Mouse (Mus musculus): ENCODE data around the gene Gm17657.

GRCm38 (mm10) chr17:29484431-29484830 lies 65.0 kb downstream of the Gm17657 start:
- TF ChIP-seq POLR2A (IDR thresholded peaks at IDR 0.05; ENCODE audit: low read depth, low read length), result no peak
- no peak for TF ChIP-seq CTCF (IDR thresholded peaks at IDR 0.05; ENCODE audit: extremely low read depth, insufficient read length, insufficient replicate concordance, low read depth, low read length)
